Mouse (Mus musculus) embryo, embryonic 11 days (tissue): ENCODE measurements at regions not wholly inside any gene's neighbourhood (a gene's known extent, or its start where the extent isn't known, plus 50 kb on each side); places are given as distances from the start of the nearest gene placed in this dataset.
"Not testable (repeated sequence)": the region's sequence is repeated elsewhere in the genome, so short reads cannot be mapped to it uniquely, and the experiment has no call there.

ENCODE experiments used
- DNase-seq: peaks from one replicate; pipeline ENCODE4 v3.0.0-alpha.2; 2015

GRCm38 (mm10) chr14:108828668-108829067 lies 85.3 kb downstream of the Slitrk1 start:
- DNase-seq: no peak

- DNase-seq: no peak
These were observed 92.4 kb downstream of the Slitrk1 start for GRCm38 (mm10) chr14:108821539-108821938.

GRCm38 (mm10) chr14:108819370-108819769 lies 94.6 kb downstream of the Slitrk1 start:
- no peak for DNase-seq

- DNase-seq: no peak
These were observed 108.5 kb downstream of the Slitrk1 start for GRCm38 (mm10) chr14:108805394-108805982.

GRCm38 (mm10) chr14:108798884-108799283 lies 115.1 kb downstream of the Slitrk1 start:
- no peak for DNase-seq

- no peak for DNase-seq
These were observed 121.5 kb downstream of the Slitrk1 start for GRCm38 (mm10) chr14:108792445-108792844.

- DNase-seq: no peak
These were observed 122.7 kb downstream of the Slitrk1 start for GRCm38 (mm10) chr14:108791296-108791695.

- DNase-seq: no peak
These were observed 165.2 kb downstream of the Slitrk1 start for GRCm38 (mm10) chr14:108748730-108749129.

GRCm38 (mm10) chr14:108711811-108712210 lies 202.1 kb downstream of the Slitrk1 start:
- DNase-seq: no peak

- peak; percentile 59 for DNase-seq
These were observed 204.8 kb downstream of the Slitrk1 start for GRCm38 (mm10) chr14:108709101-108709631.

- DNase-seq: not testable (repeated sequence)
These were observed 209.3 kb downstream of the Slitrk1 start for GRCm38 (mm10) chr14:108704662-108705061.

GRCm38 (mm10) chr14:108664864-108665263 lies 249.1 kb downstream of the Slitrk1 start:
- no peak for DNase-seq

- DNase-seq: no peak
These were observed 275.7 kb downstream of the Slitrk1 start for GRCm38 (mm10) chr14:108638291-108638690.

- DNase-seq: no peak
These were observed 278.7 kb downstream of the Slitrk1 start for GRCm38 (mm10) chr14:108635266-108635665.

GRCm38 (mm10) chr14:108610028-108610427 lies 303.9 kb downstream of the Slitrk1 start:
- DNase-seq: no peak
